Comparison of ENCODE assay signal across 7 mouse cellular contexts in the genomic region with DNA sequence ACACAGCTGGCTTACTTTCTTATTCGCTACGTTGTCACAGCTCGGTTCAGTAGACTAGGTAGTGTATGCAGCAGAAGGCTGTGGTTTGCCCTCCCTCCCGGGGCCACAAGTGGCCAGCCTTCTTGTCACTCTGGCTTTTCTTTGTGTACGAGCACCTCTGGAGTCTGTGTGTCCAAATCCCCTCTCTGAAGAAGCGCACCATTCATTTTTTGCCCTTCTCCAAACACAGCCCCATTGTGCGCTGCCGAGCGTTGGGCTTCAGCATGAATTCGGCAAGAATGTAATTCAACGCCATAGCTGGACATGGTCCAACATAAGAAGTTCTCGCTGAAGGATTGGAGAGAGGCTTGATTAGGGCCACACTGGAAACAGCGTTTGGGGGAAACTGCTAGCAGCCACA. TPM values are rescaled to one million over a fixed set of nuclear protein-coding genes. Genes with fewer than 3 reads are reported as not detected.
DNase-seq lines count a peak whose midpoint lies in the region; ATAC-seq lines count a peak whose summit lies in the region.

No protein-coding gene starts in this region.

- H3K27ac ChIP-seq in forebrain, embryonic 12.5 days: peak overlapping the region; percentile 36; the same call in 1 of the 2 replicates
- H3K27ac ChIP-seq in limb, embryonic 12.5 days: peak overlapping the region; percentile 64
- H3K27ac ChIP-seq in stomach, embryonic 15.5 days: no peak overlapping the region

- ATAC-seq in forebrain, embryonic 12.5 days (ENCODE audit: low FRiP score): peak; percentile 69; the same call in 1 of the 2 replicates
- ATAC-seq in limb, embryonic 12.5 days (ENCODE audit: insufficient number of reproducible peaks, insufficient read depth, low FRiP score, low TSS enrichment, low read depth): no peak
- no peak for ATAC-seq in stomach, embryonic 15.5 days (ENCODE audit: insufficient read depth, low FRiP score, low read depth)
- ATAC-seq in granulocyte monocyte progenitor cell, adult 5-6 weeks (replicated peaks; ENCODE audit: poor library complexity, severe bottlenecking): no peak

- no peaks in the 10 kb centered on the region for H3K36me3 ChIP-seq in forebrain, embryonic 12.5 days (replicated peaks)
- no peaks in the 10 kb centered on the region for H3K36me3 ChIP-seq in limb, embryonic 12.5 days
- no peaks in the 10 kb centered on the region for H3K36me3 ChIP-seq in stomach, embryonic 15.5 days

- H3K4me2 ChIP-seq in forebrain, embryonic 12.5 days: peak overlapping the region; percentile 24; the same call in 1 of the 2 replicates
- peak overlapping the region; percentile 16 for H3K4me2 ChIP-seq in limb, embryonic 12.5 days
- peak overlapping the region; percentile 26; the same call in 1 of the 2 replicates for H3K4me2 ChIP-seq in stomach, embryonic 15.5 days

- DNase-seq in left cerebral cortex, postnatal 4 days: peak; percentile 25
- DNase-seq in left cerebral cortex, adult 18-20 months (ENCODE audit: low spot score in 2 of 2): no peak
- no peak for DNase-seq in layer of hippocampus, adult 11-12 months (ENCODE audit: low spot score)

- peaks cover 4% of the 10 kb centered on the region; the same call in 1 of the 2 replicates for H3K27me3 ChIP-seq in forebrain, embryonic 12.5 days
- no peaks in the 10 kb centered on the region for H3K27me3 ChIP-seq in limb, embryonic 12.5 days
- no peaks in the 10 kb centered on the region for H3K27me3 ChIP-seq in stomach, embryonic 15.5 days (replicated peaks)

- intact Hi-C loops in left cerebral cortex, postnatal 4 days (cut with DNase I): no loop called here

- WGBS in forebrain, embryonic 12.5 days: 22% methylated on average over 13 of the region's 13 CpGs
- WGBS in limb, embryonic 12.5 days: 66% methylated on average over 13 of the region's 13 CpGs
- 42% methylated on average over 13 of the region's 13 CpGs for WGBS in stomach, embryonic 15.5 days

- no peaks in the 10 kb centered on the region for H3K9me3 ChIP-seq in forebrain, embryonic 12.5 days
- 0 out of 2 replicates have a peak, but pooled peaks cover 4% of the 10 kb centered on the region for H3K9me3 ChIP-seq in limb, embryonic 12.5 days
- no peaks in the 10 kb centered on the region for H3K9me3 ChIP-seq in stomach, embryonic 15.5 days

- H3K9ac ChIP-seq in forebrain, embryonic 12.5 days: no peak overlapping the region
- no peak overlapping the region for H3K9ac ChIP-seq in limb, embryonic 12.5 days (replicated peaks)
- no peak overlapping the region for H3K9ac ChIP-seq in stomach, embryonic 15.5 days

- no peak overlapping the region for H3K4me3 ChIP-seq in forebrain, embryonic 12.5 days (replicated peaks)
- H3K4me3 ChIP-seq in limb, embryonic 12.5 days (replicated peaks): no peak overlapping the region
- H3K4me3 ChIP-seq in stomach, embryonic 15.5 days (replicated peaks): 0 out of 2 replicates have a peak overlapping the region, but pooled peaks have one; percentile 8

- peaks cover 14% of the 10 kb centered on the region for H3K4me1 ChIP-seq in forebrain, embryonic 12.5 days
- 0 out of 2 replicates have a peak, but pooled peaks cover 4% of the 10 kb centered on the region for H3K4me1 ChIP-seq in limb, embryonic 12.5 days (replicated peaks)
- no peaks in the 10 kb centered on the region for H3K4me1 ChIP-seq in stomach, embryonic 15.5 days

RNA-seq across cellular contexts. Expression of gene Kiz, which starts 45.0 kb away (rescaled TPM):
- total RNA-seq in left cerebral cortex, postnatal 4 days (2021): 10 to 100 TPM; 10.3 to 12.3 TPM
- 10 to 100 TPM; 21.7 to 25.4 TPM for total RNA-seq in left cerebral cortex, adult 18-20 months (2021)
- 29.2 and 31.5 TPM in 2 replicates for polyA plus RNA-seq in forebrain, embryonic 12.5 days (2016; fragmentation: Nextera tagmentation; extraction: Ambion mirVana)
- polyA plus RNA-seq in limb, embryonic 12.5 days (2016; fragmentation: Nextera tagmentation; extraction: Ambion mirVana): 33.9 and 35.5 TPM in 2 replicates
- polyA plus RNA-seq in stomach, embryonic 15.5 days (2015; fragmentation: Nextera tagmentation; extraction: Ambion mirVana): 22.9 and 23.7 TPM in 2 replicates
- 21.9 and 29.3 TPM in 2 replicates for total RNA-seq in granulocyte monocyte progenitor cell, adult 5-6 weeks (2014; fragmentation: Nextera tagmentation)
- total RNA-seq in granulocyte monocyte progenitor cell, adult 5-6 weeks (2017): 24.0 and 25.1 TPM in 2 replicates
